Mouse (Mus musculus): ENCODE data around the gene Smagp. TPM values are rescaled to one million over a fixed set of nuclear protein-coding genes. Genes with fewer than 3 reads are reported as not detected.
A peak's percentile ranks its signal among the peaks of the same experiment; 100 is the strongest.

Smagp gene
- total RNA-seq, 2 experiments from 2014 or later: 0.51 to 1.1 TPM

- peak; percentile 36 for ATAC-seq (ENCODE audit: poor library complexity, severe bottlenecking)
Observed at GRCm38 (mm10) chr15:100598883-100599275, 37.9 kb downstream of the Smagp start.

GRCm38 (mm10) chr15:100598287-100598882 is 38.4 kb downstream of the Smagp start:
- ATAC-seq (ENCODE audit: poor library complexity, severe bottlenecking): no peak

GRCm38 (mm10) chr15:100592817-100593216 is 43.9 kb downstream of the Smagp start:
- no peak for ATAC-seq (ENCODE audit: poor library complexity, severe bottlenecking)

- no peak for ATAC-seq (ENCODE audit: poor library complexity, severe bottlenecking)
Observed at GRCm38 (mm10) chr15:100590436-100590835, 46.3 kb downstream of the Smagp start.

- ATAC-seq (ENCODE audit: poor library complexity, severe bottlenecking): no peak
Observed at GRCm38 (mm10) chr15:100588297-100588696, 48.4 kb downstream of the Smagp start.

GRCm38 (mm10) chr15:100587166-100587565 is 49.6 kb downstream of the Smagp start:
- no peak for ATAC-seq (ENCODE audit: poor library complexity, severe bottlenecking)

- ATAC-seq (ENCODE audit: poor library complexity, severe bottlenecking): no peak
Observed at GRCm38 (mm10) chr15:100585931-100586330, 50.8 kb downstream of the Smagp start.

GRCm38 (mm10) chr15:100580108-100580507 is 56.6 kb downstream of the Smagp start:
- ATAC-seq (ENCODE audit: poor library complexity, severe bottlenecking): no peak

GRCm38 (mm10) chr15:100577972-100578371 is 58.8 kb downstream of the Smagp start:
- no peak for ATAC-seq (ENCODE audit: poor library complexity, severe bottlenecking)

GRCm38 (mm10) chr15:100576810-100577209 is 59.9 kb downstream of the Smagp start:
- no peak for ATAC-seq (ENCODE audit: poor library complexity, severe bottlenecking)

GRCm38 (mm10) chr15:100576392-100576791 is 60.3 kb downstream of the Smagp start:
- no peak for ATAC-seq (ENCODE audit: poor library complexity, severe bottlenecking)

GRCm38 (mm10) chr15:100575366-100575765 is 61.4 kb downstream of the Smagp start:
- no peak for ATAC-seq (ENCODE audit: poor library complexity, severe bottlenecking)

GRCm38 (mm10) chr15:100574378-100574777 is 62.4 kb downstream of the Smagp start:
- ATAC-seq (ENCODE audit: poor library complexity, severe bottlenecking): no peak

- ATAC-seq (ENCODE audit: poor library complexity, severe bottlenecking): no peak
Observed at GRCm38 (mm10) chr15:100573946-100574345, 62.8 kb downstream of the Smagp start.

Other genes with a start within 250 kb of the Smagp start
- not detected in 2 replicates for gene Gm5475, start 214.8 kb downstream of the Smagp start, total RNA-seq (2015)
- not detected in 2 replicates for gene Gm5475, start 214.8 kb downstream of the Smagp start, total RNA-seq (2017)
- 5.0 and 5.3 TPM in 2 replicates for gene Slc11a2, start 211.9 kb downstream of the Smagp start, total RNA-seq (2015)
- gene Slc11a2, start 211.9 kb downstream of the Smagp start, total RNA-seq (2017): 3.1 and 6.0 TPM in 2 replicates
- 15.2 and 17.2 TPM in 2 replicates for gene Letmd1, start 167.9 kb downstream of the Smagp start, total RNA-seq (2015)
- 8.8 and 15.5 TPM in 2 replicates for gene Letmd1, start 167.9 kb downstream of the Smagp start, total RNA-seq (2017)
- 0.65 and 1.2 TPM in 2 replicates for gene Csrnp2, start 141.5 kb downstream of the Smagp start, total RNA-seq (2015)
- 0.70 and 0.81 TPM in 2 replicates for gene Csrnp2, start 141.5 kb downstream of the Smagp start, total RNA-seq (2017)
- 1.2 and 2.0 TPM in 2 replicates for gene Tfcp2, start 84.9 kb downstream of the Smagp start, total RNA-seq (2015)
- gene Tfcp2, start 84.9 kb downstream of the Smagp start, total RNA-seq (2017): 3.8 and 4.0 TPM in 2 replicates
- gene Pou6f1, start 37.0 kb downstream of the Smagp start, total RNA-seq (2015): 1.0 and 1.1 TPM in 2 replicates
- gene Pou6f1, start 37.0 kb downstream of the Smagp start, total RNA-seq (2017): 0.37 and 0.73 TPM in 2 replicates
- gene Dazap2, start 21.6 kb downstream of the Smagp start, total RNA-seq (2015): 576 and 578 TPM in 2 replicates
- 242 and 284 TPM in 2 replicates for gene Dazap2, start 21.6 kb downstream of the Smagp start, total RNA-seq (2017)
- 309 and 324 TPM in 2 replicates for gene Bin2, start 32.6 kb upstream of the Smagp start, total RNA-seq (2015)
- 275 and 304 TPM in 2 replicates for gene Bin2, start 32.6 kb upstream of the Smagp start, total RNA-seq (2017)
- 3.5 and 6.2 TPM in 2 replicates for gene Cela1, start 51.0 kb upstream of the Smagp start, total RNA-seq (2015)
- 1.8 and 4.2 TPM in 2 replicates for gene Cela1, start 51.0 kb upstream of the Smagp start, total RNA-seq (2017)
- gene Galnt6, start 92.4 kb upstream of the Smagp start, total RNA-seq (2015): 3.6 and 4.2 TPM in 2 replicates
- 9.6 and 11.4 TPM in 2 replicates for gene Galnt6, start 92.4 kb upstream of the Smagp start, total RNA-seq (2017)
- 0.16 and 4.0 TPM in 2 replicates for gene Slc4a8, start 124.8 kb upstream of the Smagp start, total RNA-seq (2015)
- gene Slc4a8, start 124.8 kb upstream of the Smagp start, total RNA-seq (2017): 1.8 and 2.3 TPM in 2 replicates
- not detected in 2 replicates for gene Scn8a, start 232.9 kb upstream of the Smagp start, total RNA-seq (2015)
- under 0.01 TPM in 1 of 2 replicates, not detected in the other for gene Scn8a, start 232.9 kb upstream of the Smagp start, total RNA-seq (2017)